In genomic region chr9:72111622-72112550, GRCm38 (mm10) we compare ENCODE assay signal across 8 mouse cellular contexts. TPM values are rescaled to one million over a fixed set of nuclear protein-coding genes. Genes with fewer than 3 reads are reported as not detected.
DNase-seq lines count a peak whose midpoint lies in the region; ATAC-seq and TF ChIP-seq lines count a peak whose summit lies in the region.

TSS of gene Tcf12 (minus strand) at chr9:72111871.

- peak; percentile 83 for DNase-seq in adipocyte (ENCODE audit: low spot score)
- DNase-seq in gastrocnemius, adult 8-10 months (ENCODE audit: low spot score in 2 of 2) = peak; percentile 53 to 77
- DNase-seq in hindbrain, postnatal 0 days (ENCODE audit: low spot score) = peak; percentile 98
- peak; percentile 70 to 81 for DNase-seq in left cerebral cortex, adult 8-10 months (ENCODE audit: low spot score in 2 of 2)
- peak; percentile 86 for DNase-seq in right cerebral cortex, adult 18-20 months
- peak; percentile 47 for DNase-seq in urinary bladder, postnatal 10 days (ENCODE audit: low spot score)

- 0 out of 2 replicates have a peak, but pooled peaks have one; percentile 13 for TF ChIP-seq POLR2A in cortical plate, adult 2 months (IDR thresholded peaks at IDR 0.05; ENCODE audit: extremely low read depth, insufficient read depth, low read length)

- H3K4me2 ChIP-seq in hindbrain, postnatal 0 days (ENCODE audit: low read depth, low read length) = peak within 1 kb of the TSS; percentile 77

- peak; percentile 91 for ATAC-seq in hindbrain, postnatal 0 days
- ATAC-seq in megakaryocyte, adult 5-6 weeks (ENCODE audit: poor library complexity, severe bottlenecking) = peak; percentile 92

- no peaks in the 10 kb centered on the region for H3K27me3 ChIP-seq in hindbrain, postnatal 0 days (ENCODE audit: insufficient read depth, low read length)

- H3K4me1 ChIP-seq in cortical plate, adult 2 months (ENCODE audit: control insufficient read depth, insufficient read depth, low read length) = no peaks in the 10 kb centered on the region
- H3K4me1 ChIP-seq in hindbrain, postnatal 0 days (ENCODE audit: insufficient read depth, low read length) = no peaks in the 10 kb centered on the region

- H3K36me3 ChIP-seq in hindbrain, postnatal 0 days (ENCODE audit: insufficient read depth, low read length) = no peaks in the 10 kb centered on the region

- H3K27ac ChIP-seq in cortical plate, adult 2 months (ENCODE audit: insufficient read depth, low read length) = peak within 1 kb of the TSS; percentile 99
- H3K27ac ChIP-seq in hindbrain, postnatal 0 days = peak within 1 kb of the TSS; percentile 96

- no peaks in the 10 kb centered on the region for H3K9me3 ChIP-seq in hindbrain, postnatal 0 days (ENCODE audit: low read length)

- H3K4me3 ChIP-seq in cortical plate, adult 2 months (ENCODE audit: insufficient read depth, low read length) = peak within 1 kb of the TSS; percentile 62
- H3K4me3 ChIP-seq in hindbrain, postnatal 0 days (ENCODE audit: low read length) = peak within 1 kb of the TSS; percentile 100

- WGBS in hindbrain, postnatal 0 days = 2% methylated on average over 83 of the region's 88 CpGs

- TF ChIP-seq CTCF in cortical plate, adult 2 months (IDR thresholded peaks at IDR 0.05; ENCODE audit: extremely low read depth, insufficient read depth, low read length) = no peak
- no peak for TF ChIP-seq CTCF in hindbrain, postnatal 0 days (IDR thresholded peaks at IDR 0.05; ENCODE audit: low read depth)

- peak within 1 kb of the TSS; percentile 98 for H3K9ac ChIP-seq in hindbrain, postnatal 0 days (replicated peaks; ENCODE audit: low read length)

RNA-seq across cellular contexts. Expression of gene Tcf12, which starts in this region (rescaled TPM):
- polyA plus RNA-seq in cortical plate, adult 2 months (2012; rRNA removed) = 41.1 and 42.5 TPM in 2 replicates
- total RNA-seq in gastrocnemius, adult 8-10 months (2022) = 10 to 100 TPM; 16.6 to 26.1 (median 23.5) TPM
- 96.6 and 155 TPM in 2 replicates for total RNA-seq in hindbrain, postnatal 0 days (2014; rRNA removed)
- 65.5 and 68.3 TPM in 2 replicates for polyA plus RNA-seq in hindbrain, postnatal 0 days (2015; fragmentation: Nextera tagmentation; extraction: Ambion mirVana)
- total RNA-seq in left cerebral cortex, adult 8-10 months (2022) = 10 to 100 TPM; 44.5 to 53.5 (median 47.2) TPM
- total RNA-seq in megakaryocyte, adult 5-6 weeks (2015) = 56.3 and 62.2 TPM in 2 replicates
- total RNA-seq in megakaryocyte, adult 5-6 weeks (2017) = 31.6 and 37.6 TPM in 2 replicates

Comparison
In these comparisons a context has a peak if more than half of its experiments do, and no peak if none do; other contexts are left out.
1. Peak in every context shown above with its lines: DNase-seq, ATAC-seq, H3K4me3 ChIP-seq and H3K27ac ChIP-seq.
2. DNase-seq: peak in every context shown above with its lines; median percentile 98 in hindbrain, postnatal 0 days; 86 in right cerebral cortex, adult 18-20 months; 83 in adipocyte; 76 in left cerebral cortex, adult 8-10 months; 65 in gastrocnemius, adult 8-10 months; 47 in urinary bladder, postnatal 10 days.